In genomic region chr10:39291747-39292198, GRCm38 (mm10) we compare ENCODE assay signal across 8 mouse cellular contexts.
DNase-seq lines count a peak whose midpoint lies in the region; ATAC-seq and TF ChIP-seq lines count a peak whose summit lies in the region.
"Had no signal": no experiment of that assay in that cellular context is flagged by ENCODE, and none has a peak within 500 bp of the region (broad histone marks: within the 10 kb centered on the region; RNA-seq: fewer than 3 reads in every experiment).

No protein-coding gene starts in this region.

- no peak overlapping the region for H3K4me2 ChIP-seq in hindbrain, embryonic 15.5 days
- no peak overlapping the region for H3K4me2 ChIP-seq in midbrain, embryonic 14.5 days (ENCODE audit: low read length)
- no peak overlapping the region for H3K4me2 ChIP-seq in liver, postnatal 0 days (ENCODE audit: low read depth, low read length)

- TF ChIP-seq EP300 in liver, postnatal 0 days (IDR thresholded peaks at IDR 0.05; ENCODE audit: low read depth): no peak

- no peaks in the 10 kb centered on the region for H3K36me3 ChIP-seq in hindbrain, embryonic 15.5 days
- no peaks in the 10 kb centered on the region for H3K36me3 ChIP-seq in midbrain, embryonic 14.5 days (ENCODE audit: control insufficient read depth, insufficient read depth, low read length)
- no peaks in the 10 kb centered on the region for H3K36me3 ChIP-seq in liver, postnatal 0 days (replicated peaks; ENCODE audit: insufficient read depth, low read length)

- H3K27ac ChIP-seq in hindbrain, embryonic 15.5 days (replicated peaks): peak overlapping the region; percentile 74
- peak overlapping the region; percentile 58 for H3K27ac ChIP-seq in midbrain, embryonic 14.5 days (replicated peaks; ENCODE audit: low read depth, low read length)
- no peak overlapping the region for H3K27ac ChIP-seq in liver, postnatal 0 days (ENCODE audit: low read depth)
- H3K27ac ChIP-seq: kidney, postnatal 0 days had no signal

- WGBS in hindbrain, embryonic 15.5 days: 52% methylated on average over 9 of the region's 9 CpGs
- WGBS in midbrain, embryonic 14.5 days: 73% methylated on average over 9 of the region's 9 CpGs
- 64% methylated on average over 9 of the region's 9 CpGs for WGBS in liver, postnatal 0 days (ENCODE audit: insufficient replicate concordance)

- no peak overlapping the region for H3K4me3 ChIP-seq in hindbrain, embryonic 15.5 days
- no peak overlapping the region for H3K4me3 ChIP-seq in midbrain, embryonic 14.5 days (replicated peaks; ENCODE audit: low read depth, low read length)
- H3K4me3 ChIP-seq in liver, postnatal 0 days (ENCODE audit: low read depth, low read length): no peak overlapping the region

- no peak for TF ChIP-seq CTCF in liver, postnatal 0 days (IDR thresholded peaks at IDR 0.05; ENCODE audit: low read depth)

- no peaks in the 10 kb centered on the region for H3K9me3 ChIP-seq in hindbrain, embryonic 15.5 days
- no peaks in the 10 kb centered on the region for H3K9me3 ChIP-seq in midbrain, embryonic 14.5 days (ENCODE audit: control insufficient read depth, low read length)
- no peaks in the 10 kb centered on the region for H3K9me3 ChIP-seq in liver, postnatal 0 days (ENCODE audit: low read length)

- peak; percentile 21 for DNase-seq in retina, postnatal 1 day
- DNase-seq in retina, embryonic 14.5 days (ENCODE audit: low spot score): no peak
- peak; percentile 22 for DNase-seq in gastrocnemius, postnatal 25 days
- DNase-seq in midbrain, embryonic 14.5 days: peak; percentile 53
- no peak for DNase-seq in liver, postnatal 0 days
- DNase-seq in thymus, postnatal 25 days: no peak

- peaks cover 26% of the 10 kb centered on the region for H3K4me1 ChIP-seq in hindbrain, embryonic 15.5 days (replicated peaks)
- peaks cover 16% of the 10 kb centered on the region; the same call in 1 of the 2 replicates for H3K4me1 ChIP-seq in midbrain, embryonic 14.5 days (ENCODE audit: control insufficient read depth, insufficient read depth, low read length)
- H3K4me1 ChIP-seq in liver, postnatal 0 days (ENCODE audit: insufficient read depth): peaks cover 8% of the 10 kb centered on the region; the same call in 1 of the 2 replicates

- ATAC-seq in hindbrain, embryonic 15.5 days (ENCODE audit: low FRiP score, low read depth): peak; percentile 80
- ATAC-seq in midbrain, embryonic 14.5 days (ENCODE audit: low FRiP score, low TSS enrichment): peak; percentile 53; the same call in 1 of the 2 replicates
- ATAC-seq in liver, postnatal 0 days: no peak

- H3K9ac ChIP-seq in hindbrain, embryonic 15.5 days: no peak overlapping the region
- H3K9ac ChIP-seq in midbrain, embryonic 14.5 days (replicated peaks; ENCODE audit: low read length): no peak overlapping the region
- no peak overlapping the region for H3K9ac ChIP-seq in liver, postnatal 0 days (replicated peaks)

- no peaks in the 10 kb centered on the region for H3K27me3 ChIP-seq in hindbrain, embryonic 15.5 days
- H3K27me3 ChIP-seq in midbrain, embryonic 14.5 days (ENCODE audit: control insufficient read depth, insufficient read depth, low read length): no peaks in the 10 kb centered on the region
- H3K27me3 ChIP-seq in liver, postnatal 0 days (ENCODE audit: insufficient read depth, low read length): no peaks in the 10 kb centered on the region

Comparison
In these comparisons a context has a peak if more than half of its experiments do, and no peak if none do; other contexts are left out.
1. DNase-seq: peak in retina, postnatal 1 day (single experiment), gastrocnemius, postnatal 25 days (single experiment) and midbrain, embryonic 14.5 days (single experiment); none in retina, embryonic 14.5 days (single experiment), liver, postnatal 0 days (single experiment) and thymus, postnatal 25 days (single experiment).